Mouse (Mus musculus) T-helper 17 cell (primary cell): Measurements from ENCODE around the gene Eif2s1.

Experiments used
- in situ Hi-C, 2 experiments: fragments of 300-600 bp; cut with MboI, MseI; formaldehyde crosslinking; loops; 1 replicate in 1 of 2; 2 replicates in 1 of 2; pipeline ENCODE4 v1.15.1; 2025; ENCODE audit warnings: high pct_unique_total_duplicates in 2 of 2

The Eif2s1 gene

DNA sequence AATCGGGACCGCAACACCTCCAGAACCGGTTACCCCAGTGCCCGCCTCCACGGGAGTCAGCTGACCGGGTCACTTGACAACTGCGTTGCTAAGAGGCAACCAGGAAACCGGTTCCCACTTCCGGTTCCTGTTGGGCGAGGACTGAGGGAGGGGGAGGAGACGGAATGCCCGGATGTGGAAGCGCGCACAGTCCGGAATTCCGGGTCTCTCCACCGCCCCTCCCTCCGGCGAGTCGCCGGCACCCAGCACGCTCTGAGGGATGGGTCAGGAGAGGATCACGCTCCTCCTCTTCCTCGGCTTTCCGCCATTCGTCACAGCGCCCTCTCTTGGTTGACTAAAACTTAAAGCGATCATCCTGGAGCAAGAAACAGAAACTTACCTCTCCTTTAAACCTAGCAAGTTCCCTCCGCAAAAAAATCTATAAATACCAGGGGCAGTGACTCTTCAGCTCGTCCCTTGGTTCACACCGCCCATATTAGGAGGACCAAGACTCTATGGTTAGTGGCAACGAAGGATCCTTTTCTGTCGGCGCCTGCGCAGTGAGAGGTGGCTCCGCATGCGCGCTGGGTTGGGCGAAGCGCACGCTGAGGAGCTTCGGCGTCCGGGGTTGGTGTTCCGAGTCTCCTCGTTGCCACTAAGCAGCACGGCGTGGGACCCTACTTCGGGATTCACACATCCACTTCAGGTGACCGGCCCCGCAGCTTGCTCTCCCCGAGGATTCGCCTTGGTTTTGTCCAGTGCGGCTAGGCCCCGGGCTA lies at the start of gene Eif2s1, which contains the start of gene Atp6v1d:
Eif2s1 (plus strand) TSS at position 324 of the 758 bp plus-strand sequence.
Atp6v1d (minus strand) TSS at position 143 of the 758 bp plus-strand sequence.
- in situ Hi-C loops = loop anchor here (5.0 to 25.0 kb wide), 5 partner anchors 114 to 1917 kb away; partner anchors contain the start of genes Erh (in 1 of the 2), Gphn (in 1 of the 2), Mpp5 (in 1 of the 2) and Slc39a9 (in 1 of the 2)

DNA sequence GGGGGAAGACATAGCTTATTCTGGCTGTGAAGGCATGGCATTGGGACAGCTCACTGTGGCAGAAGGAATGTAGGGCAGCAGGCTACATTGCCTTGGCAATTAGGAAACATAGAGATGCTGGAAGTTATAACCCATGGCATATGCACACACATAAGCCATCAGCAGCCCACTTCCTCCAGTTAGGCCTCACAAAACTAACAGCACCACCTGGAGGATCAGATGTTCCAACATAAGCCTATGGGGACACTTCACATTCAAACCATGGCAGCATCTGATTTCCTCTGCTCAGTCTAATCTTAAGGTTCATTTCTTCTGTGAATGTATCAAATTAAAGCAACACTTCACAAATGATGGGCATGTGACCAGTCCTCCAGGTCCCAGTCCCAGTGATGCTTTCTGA lies 47.2 kb upstream of the Eif2s1 start:
- in situ Hi-C loops = no loop called here

DNA sequence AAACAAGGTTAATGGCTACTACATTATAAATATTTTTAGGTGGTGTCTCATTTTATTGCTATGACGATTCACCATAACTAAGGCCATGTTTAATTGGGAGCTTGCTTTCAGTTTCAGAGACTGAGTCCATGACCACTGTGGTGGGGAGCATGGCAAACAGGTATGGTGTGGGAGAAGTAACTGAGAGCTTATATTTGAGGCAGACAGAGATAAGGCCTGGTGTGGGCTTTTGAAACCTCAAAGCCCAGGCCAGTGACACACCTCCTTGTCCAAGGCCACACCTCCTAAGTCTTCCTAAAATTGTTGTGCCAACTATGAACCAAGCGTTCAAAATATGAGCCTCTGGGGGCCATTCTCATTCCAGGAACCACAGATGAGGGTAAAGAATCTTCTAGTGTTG lies 27.1 kb upstream of the Eif2s1 start:
- in situ Hi-C loops = no loop called here

DNA sequence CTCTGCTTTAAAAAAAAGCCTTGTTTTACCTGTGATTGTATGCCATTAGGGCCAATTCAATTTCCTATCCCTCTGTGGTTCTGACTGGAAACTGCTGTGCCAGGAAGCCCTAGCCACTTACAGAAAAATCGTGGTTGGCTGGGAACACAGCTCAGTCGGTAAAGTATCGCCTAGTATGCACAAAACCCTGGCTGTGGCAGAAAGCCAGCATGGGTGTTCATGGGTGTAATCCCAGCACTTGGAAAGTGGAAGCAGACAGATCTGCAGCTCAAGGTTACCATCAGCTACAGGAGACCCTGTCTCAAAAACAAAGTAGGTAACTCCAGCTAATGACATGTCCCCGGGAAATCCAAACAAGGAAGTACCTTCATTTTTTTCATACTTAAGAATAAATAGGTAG lies 21.7 kb upstream of the Eif2s1 start:
- in situ Hi-C loops = no loop called here

DNA sequence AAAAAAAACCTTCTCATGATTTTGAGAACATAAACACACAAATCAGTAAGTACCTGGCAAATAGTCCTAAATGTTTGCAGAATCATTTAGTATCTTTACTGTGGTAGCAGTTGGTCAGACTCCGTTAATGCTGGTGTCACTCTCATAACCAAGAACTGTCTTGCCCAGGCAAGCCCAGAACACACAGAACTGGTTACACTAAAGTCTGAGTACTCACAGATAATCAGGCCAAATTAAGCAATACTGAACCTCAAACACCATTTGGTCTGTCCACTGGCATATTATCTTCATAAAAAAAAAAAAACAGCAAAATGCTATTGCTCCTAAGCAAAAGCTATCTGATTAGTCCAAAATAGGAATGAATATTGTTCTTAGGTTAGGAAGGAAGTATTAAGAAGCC lies 19.2 kb upstream of the Eif2s1 start:
- in situ Hi-C loops = no loop called here

DNA sequence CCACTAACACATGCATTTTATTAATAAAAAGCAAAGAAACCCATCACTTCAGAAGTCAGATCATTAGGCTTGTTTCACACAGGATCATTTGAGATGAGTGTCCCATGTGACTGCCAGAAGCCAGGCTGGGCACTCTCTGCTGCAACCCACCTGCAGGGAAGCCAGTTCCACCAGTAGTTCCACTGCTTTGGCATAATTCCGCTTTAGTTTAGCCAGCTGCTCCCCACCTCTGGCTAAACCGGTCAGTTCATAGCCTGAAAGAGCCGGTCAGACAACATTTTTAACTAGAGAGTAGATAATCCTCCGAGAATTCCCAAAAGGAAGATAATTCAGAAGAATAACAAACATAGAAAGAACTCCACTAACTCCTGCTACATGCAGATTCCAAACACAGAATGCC lies 13.4 kb upstream of the Eif2s1 start:
- in situ Hi-C loops = no loop called here

DNA sequence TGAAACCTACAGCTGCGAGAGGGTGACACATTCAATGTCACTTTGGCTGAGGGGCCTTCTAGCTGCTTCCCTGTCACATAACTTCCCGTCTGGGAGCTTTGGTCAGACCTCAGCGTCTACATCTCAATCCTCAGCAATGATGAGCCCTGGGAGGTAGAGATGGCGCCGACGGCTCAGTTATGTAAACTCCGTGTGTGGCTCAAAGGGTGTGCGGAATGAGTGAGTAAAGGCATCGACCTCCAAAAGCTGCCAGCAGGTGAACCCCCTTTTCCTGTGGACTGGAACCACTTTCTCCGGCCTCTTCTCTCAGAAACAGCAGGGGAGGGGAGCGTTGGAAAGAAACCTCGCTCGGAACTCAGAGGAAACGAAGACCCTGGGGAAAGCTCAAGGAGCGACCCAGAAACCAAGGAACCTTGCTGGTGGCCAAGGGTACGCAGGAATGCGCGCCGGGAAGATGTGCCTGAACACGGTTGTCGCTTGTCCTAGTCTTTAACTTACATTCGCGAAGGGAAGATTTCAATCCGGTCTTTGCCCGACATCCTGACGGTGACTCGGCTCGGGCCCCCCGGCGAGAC lies 611 bp upstream of the Eif2s1 start:
- in situ Hi-C loops = loop anchor here (5.0 to 25.0 kb wide), 5 partner anchors 114 to 1916 kb away; partner anchors contain the start of genes Erh (in 1 of the 2), Gphn (in 1 of the 2), Mpp5 (in 1 of the 2) and Slc39a9 (in 1 of the 2)

DNA sequence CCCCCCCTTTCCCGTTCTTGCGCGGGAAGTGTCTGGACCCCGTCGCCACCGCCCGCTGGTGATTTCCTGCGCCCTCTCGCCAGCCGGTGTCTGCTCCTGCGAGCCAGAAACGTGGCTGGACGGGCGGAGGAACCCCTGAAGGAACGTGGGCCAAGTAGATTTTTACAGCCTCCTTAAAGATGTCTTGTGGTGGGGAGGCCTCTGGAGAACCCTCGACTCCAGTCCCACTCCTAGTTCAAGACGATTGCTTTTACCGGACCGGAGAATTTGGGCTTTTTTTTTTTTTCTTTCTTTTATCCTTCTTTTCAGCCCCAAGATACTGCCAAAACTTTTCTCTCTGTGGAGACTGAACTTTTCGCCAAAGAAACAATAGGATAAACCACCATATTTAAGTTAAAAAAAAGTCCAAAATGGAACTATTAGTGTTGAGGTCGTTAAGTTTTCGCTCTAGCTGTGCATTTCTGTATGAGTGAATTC lies 673 bp downstream of the Eif2s1 start:
- in situ Hi-C loops = loop anchor here (5.0 to 25.0 kb wide), 5 partner anchors 115 to 1917 kb away; partner anchors contain the start of genes Erh (in 1 of the 2), Gphn (in 1 of the 2), Mpp5 (in 1 of the 2) and Slc39a9 (in 1 of the 2)

DNA sequence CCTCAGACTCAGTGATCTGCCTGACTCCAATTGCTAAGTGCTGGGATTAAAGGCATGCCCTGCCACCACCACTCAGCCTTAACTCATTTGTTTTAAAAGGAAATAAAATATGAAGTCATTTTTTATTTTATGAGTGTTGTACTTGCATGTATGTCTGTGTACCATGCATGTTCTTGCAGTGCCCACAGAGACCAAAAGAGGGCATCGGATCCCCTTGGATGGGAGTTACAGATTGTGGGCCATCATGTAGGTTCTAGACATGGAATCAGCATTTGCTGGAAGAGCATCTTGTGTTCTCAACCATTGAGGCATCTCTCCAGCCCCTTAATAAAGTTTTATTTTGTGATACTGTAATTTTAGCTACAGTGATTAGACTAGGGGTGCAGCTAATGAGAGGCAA lies 3.8 kb downstream of the Eif2s1 start:
- in situ Hi-C loops = loop anchor here (10.0 to 25.0 kb wide), 3 partner anchors 628 to 1921 kb away; partner anchors contain the start of genes Erh (in 1 of the 2), Gphn (in 1 of the 2) and Slc39a9 (in 1 of the 2)

DNA sequence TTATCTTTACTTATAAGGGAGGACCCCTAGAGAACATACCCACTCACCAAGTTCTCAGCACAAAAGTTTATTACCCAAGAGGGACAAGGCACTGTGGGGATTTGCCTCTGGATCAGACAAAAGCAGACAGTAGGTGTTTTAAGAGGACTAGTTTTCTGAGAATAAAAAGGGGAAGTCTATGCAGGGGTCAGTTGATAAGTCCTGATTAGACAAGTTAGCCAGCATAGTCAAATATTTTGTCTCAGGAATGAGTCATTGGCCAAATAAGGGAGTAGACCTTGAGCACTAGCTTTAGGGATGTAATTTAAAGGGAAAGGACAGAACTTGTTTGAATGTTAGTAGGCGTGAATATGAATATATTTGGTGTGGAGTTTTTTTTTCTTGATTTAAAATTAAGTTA lies 6.5 kb downstream of the Eif2s1 start:
- in situ Hi-C loops = loop anchor here (10.0 to 25.0 kb wide), 3 partner anchors 631 to 1923 kb away; partner anchors contain the start of genes Erh (in 1 of the 2), Gphn (in 1 of the 2) and Slc39a9 (in 1 of the 2)

DNA sequence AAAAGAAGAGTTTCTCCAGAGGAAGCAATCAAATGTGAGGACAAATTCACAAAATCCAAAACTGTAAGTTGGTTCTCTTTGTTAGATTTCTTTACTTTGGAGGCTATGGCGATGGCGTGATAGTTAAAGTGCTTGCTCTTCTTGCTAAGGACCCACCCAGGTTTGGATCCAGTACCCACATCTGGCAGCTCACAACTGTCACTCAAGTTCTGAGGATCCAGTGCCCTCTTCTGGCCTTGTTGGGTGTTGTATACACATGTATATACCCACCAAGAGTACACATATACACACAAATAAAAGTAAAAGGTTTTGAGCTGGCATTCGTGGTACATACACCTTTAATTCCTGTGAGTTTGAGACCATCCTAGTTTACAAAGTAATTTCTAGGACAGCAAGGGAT lies 13.0 kb downstream of the Eif2s1 start:
- in situ Hi-C loops = loop anchor here in 1 of 2 experiments (25.0 kb wide), 2 partner anchors 637 to 1763 kb away; partner anchors contain the start of genes Erh, Gphn and Slc39a9

DNA sequence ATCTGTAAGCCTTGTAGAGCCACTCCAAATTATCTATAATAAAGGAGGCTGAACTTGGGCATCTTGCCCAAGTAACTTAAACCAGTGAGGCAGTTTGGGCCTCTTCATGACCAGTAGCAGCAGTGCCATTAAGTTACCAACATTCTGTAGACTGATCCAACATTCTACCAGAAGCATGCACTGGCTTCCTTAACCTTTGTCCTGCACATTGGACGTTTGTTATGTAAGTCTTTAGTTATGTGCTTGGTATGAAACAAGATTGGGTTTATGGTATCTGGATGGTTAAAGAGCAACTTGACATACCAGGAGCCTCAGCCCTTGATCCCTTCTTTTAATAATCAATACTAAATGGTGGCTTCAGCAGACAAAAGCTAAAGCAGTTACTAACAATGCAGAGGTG lies 28.4 kb downstream of the Eif2s1 start:
- in situ Hi-C loops = no loop called here

DNA sequence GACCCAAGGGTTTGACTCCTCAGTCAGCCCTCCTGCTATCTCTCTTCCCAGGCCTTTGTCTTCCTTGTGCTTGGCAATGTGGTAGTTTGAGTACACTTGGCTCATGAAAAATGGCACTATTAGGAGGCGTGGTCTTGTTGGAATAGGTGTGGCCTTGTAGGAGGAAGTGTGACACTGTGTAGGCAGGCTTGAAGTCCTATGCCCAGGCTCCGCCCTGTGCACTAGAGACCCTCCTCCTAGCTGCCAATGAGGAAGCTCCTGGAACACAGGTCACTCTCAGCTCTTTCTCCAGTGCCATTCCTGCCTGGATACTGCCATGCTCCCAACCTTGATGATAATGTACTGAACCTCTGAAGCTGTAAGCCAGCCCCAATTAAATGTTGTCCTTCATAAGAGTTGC lies 29.5 kb downstream of the Eif2s1 start:
- in situ Hi-C loops = no loop called here

DNA sequence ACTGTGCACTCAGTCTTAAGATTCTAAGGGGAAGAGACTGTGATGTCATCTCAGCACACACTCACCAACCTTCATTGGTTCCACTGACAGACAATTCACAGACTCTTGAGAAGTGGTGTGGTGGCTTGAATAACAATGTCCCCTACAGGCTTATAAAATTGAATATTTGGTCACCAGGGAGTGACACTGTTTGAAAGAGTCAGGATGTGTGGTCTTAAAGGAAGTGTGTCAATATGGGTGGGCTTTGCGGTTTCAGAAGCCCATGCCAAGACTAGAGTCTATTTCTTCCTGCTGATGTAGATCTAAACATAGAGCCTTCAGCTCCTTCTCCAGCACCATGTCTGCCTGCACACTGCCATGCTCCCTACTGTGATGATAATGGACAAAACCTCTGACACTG lies 36.2 kb downstream of the Eif2s1 start:
- in situ Hi-C loops = no loop called here

DNA sequence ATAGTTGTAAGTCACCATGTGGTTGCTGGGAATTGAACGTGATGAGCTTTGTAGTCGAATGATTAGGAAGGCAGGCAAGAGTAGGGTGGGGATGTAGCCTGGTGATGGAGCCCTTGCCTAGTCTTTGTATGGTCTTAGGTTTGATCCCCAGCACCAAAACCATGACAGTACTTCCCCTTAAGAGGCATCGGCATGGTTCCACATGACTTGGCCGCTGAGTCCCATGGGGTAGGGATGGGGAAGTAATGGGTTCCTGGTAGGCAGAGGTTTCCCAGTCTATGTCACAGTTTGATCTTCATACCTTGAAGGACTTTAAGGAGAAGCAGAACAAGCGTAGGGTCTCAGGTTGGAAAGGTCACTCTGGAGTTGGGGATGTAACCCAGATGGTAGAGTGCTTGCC lies 39.8 kb downstream of the Eif2s1 start:
- in situ Hi-C loops = no loop called here

DNA sequence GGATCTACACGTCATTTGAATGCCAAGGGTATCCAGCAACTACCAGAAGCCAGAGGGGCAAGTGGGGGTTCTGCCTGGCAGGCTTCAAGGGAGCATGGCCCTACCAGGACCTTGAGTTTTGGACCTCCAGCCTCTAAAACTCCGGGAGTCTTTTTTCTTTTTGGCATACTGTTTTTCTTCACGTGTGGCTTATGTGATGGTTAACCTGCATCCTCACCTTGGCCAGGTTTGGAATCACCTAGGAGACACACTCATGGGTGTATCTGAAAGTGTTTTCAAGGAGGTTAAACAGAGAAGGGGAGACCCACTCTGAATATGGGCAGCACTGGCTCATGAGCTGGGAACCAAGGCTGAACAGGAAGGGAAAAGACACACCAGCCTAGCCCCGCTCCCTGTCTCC lies 41.7 kb downstream of the Eif2s1 start:
- in situ Hi-C loops = no loop called here

DNA sequence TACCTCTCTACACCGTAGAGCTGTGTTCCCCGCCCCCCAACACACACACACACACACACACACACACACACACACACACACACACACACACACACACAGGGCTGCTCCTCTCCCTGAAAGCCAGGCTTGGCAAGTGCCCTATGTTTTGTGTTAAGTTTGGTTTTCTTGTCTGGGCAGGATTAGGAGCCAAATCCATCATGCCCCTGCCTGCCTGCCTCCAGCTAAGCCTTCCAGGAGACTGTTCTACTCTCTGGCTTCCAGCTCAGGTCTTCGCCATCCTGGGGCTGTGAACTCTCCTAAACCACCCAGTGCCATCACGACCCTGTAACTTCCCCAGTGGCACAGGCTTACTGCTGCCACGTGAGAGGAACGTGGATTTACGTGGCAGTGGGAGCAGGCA lies 42.9 kb downstream of the Eif2s1 start:
- in situ Hi-C loops = no loop called here

DNA sequence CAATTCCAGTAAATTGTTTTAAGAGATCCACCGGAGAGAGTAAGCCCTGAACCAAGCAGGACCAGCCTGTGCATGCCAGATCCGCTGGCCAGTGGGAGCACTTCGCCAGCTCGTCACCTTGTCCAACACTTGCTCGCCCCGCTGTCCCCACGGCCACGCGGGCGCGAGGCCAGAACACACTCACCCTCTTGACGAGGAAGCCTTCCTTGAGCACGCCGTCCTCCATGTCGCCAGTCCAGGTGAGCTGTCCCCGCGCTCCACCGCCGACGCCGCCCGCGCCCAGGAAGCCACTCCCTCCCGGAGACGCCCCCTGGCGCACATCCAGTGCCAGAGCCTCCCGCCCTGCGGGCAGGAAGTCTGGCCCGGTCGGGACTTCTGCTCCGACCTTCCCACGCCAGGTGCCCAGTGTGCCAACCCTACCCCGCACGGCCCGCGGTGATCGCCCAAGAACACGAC lies 45.1 kb downstream of the Eif2s1 start, which contains the start of gene Plek2:
Plek2 (minus strand) TSS at position 258 of the 456 bp plus-strand sequence.
- in situ Hi-C loops = no loop called here

DNA sequence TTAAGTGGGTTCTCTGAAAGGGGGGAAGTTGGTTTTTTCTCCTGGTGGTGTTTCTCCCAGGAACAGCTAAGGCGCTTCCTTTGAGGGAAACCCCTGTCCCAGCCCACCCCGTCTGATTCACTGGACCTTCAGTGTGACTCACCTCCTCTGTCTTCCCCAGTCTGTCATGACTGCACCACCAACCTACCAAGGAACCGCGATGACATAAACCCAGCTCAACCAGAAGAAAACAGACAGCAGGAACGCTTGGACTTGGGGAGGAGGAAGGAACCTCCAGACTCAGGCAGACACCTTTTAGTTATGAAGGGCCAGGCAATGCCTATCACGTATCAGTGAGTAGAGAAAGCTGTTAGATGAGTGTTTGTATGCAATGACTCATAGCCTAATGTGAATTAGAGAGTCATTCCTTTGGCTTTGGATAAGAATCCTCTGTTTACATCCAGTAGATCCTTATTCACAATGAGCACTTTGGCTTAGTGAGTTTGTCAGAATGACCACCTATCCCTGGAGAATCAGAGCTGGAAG lies 46.5 kb downstream of the Eif2s1 start:
- in situ Hi-C loops = no loop called here

DNA sequence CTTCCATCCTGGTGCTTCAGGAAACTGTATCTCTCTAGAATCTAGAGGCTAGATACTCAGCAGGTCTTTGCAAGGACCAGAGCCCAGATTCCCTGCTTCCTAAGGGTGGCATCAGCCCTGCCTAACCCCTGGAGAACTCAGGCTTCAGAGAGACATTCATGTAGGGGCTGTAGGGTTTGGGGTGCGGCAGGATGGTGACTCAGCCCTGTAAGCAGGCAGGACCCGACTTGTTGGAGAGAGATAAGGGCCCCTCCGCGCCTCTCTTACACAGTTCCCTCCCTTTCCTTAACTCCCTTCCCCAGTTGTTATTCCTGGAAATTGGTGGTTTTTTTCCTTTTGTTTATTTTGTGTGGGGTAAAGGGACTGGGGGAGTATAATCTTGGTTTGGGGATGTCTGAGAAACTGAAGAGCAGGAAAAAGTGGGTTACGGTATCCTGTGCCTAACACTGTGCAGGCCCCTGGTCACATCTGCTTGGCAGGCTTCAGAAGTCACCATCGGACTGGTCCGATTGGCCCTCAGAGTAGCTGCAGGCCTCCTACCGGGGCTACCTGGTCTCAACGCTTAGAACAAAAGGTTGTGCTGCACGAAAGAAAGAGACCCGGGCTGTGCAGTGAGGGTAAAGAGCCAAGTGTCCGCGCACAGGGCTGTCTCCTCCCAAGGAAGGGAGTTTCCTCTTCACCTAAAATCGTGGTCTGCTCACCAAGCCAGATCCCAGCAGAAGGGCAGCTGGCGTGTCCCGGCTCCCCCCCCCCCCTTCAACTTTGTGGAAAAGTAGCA lies 49.3 kb downstream of the Eif2s1 start:
- in situ Hi-C loops = loop anchor here in 1 of 2 experiments (5.0 to 10.0 kb wide), 2 partner anchors 61 to 94 kb away; partner anchors contain the start of gene Tmem229b
